Mouse (Mus musculus) layer of hippocampus, adult 2 months (tissue): ENCODE measurements around the gene Gm11549. TPM values are rescaled to one million over a fixed set of nuclear protein-coding genes. Genes with fewer than 3 reads are reported as not detected.
A peak's percentile ranks its signal among the peaks of the same experiment; 100 is the strongest.

Experiments used
- DNase-seq, 2 experiments: peaks; one replicate each; pipeline ENCODE4 v3.0.0; 2022; ENCODE audit warnings: low spot score in 2 of 2
- H3K27ac ChIP-seq: fragments of 200-600 bp; 2 replicates; pipeline ENCODE4 v1.8.1; 2022
- H3K4me3 ChIP-seq: fragments of 200-600 bp; 2 replicates; pipeline ENCODE4 v1.8.1; 2022; ENCODE audit warnings: mild to moderate bottlenecking
- CTCF ChIP-seq: fragments of 200-600 bp; conservative IDR thresholded peaks from 2 replicates; pipeline ENCODE4 v1.8.1; 2022; ENCODE audit warnings: antibody characterized with exemption, mild to moderate bottlenecking, moderate library complexity
- total RNA-seq, 2 experiments: library from RNA; stranded (reverse); gene quantifications; 2 replicates each; pipeline ENCODE4 v1.2.3; 2021

The Gm11549 gene
- total RNA-seq, 2 experiments from 2014 or later: 2.4 to 3.1 TPM

DNA sequence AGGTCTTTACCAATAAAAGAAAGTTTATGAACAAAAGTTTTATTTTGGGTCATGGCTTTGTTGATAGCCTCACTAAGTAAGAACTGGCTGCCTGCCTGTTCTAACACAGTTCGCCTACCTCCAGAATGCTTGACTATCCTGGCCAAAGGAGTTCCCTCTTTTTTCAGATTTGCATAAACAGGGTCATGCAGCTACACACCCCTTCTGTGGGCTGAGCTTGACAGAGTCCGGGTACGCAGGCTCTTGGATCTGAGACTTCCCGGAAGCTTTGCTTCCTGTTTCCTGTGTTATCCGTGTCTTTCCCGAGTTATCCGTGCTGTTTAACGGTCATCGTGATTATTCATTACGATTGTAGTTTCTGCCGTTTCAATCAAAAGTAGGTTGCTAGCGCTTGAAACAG, 14.4 kb upstream of the Gm11549 start:
- TF ChIP-seq CTCF: no peak

DNA sequence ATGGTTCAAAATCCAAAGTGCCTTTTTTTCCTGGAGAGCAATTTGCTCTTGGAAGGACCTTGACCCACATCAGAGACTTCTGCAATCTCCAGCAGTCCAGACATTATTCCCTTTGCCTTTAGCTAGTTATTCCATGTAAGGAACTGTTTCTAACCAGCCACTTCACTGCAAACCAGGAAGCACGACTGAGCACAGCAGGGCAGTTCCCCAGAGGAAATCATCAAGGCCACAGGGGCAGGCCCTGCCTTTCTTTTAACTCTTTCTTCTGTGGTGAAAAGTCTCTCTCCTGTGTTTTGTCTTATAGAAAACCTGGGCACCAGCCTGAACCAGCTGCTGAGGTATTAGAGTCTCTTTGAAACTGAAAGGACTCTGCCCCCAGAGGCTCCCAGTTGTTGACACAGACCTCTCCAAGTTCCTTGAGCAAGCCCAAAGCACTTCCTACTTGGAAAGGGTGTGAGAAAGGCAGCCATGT, 11.6 kb upstream of the Gm11549 start:
- no peak for DNase-seq
- Histone ChIP-seq H3K4me3 (no peak overlapping the region), H3K27ac (no peak overlapping the region)
- TF ChIP-seq CTCF: no peak

More for the DNA sequence above, 14.4 kb upstream of the Gm11549 start:
- Histone ChIP-seq H3K4me3 (no peak overlapping the region), H3K27ac (no peak overlapping the region)
- DNase-seq: no peak

DNA sequence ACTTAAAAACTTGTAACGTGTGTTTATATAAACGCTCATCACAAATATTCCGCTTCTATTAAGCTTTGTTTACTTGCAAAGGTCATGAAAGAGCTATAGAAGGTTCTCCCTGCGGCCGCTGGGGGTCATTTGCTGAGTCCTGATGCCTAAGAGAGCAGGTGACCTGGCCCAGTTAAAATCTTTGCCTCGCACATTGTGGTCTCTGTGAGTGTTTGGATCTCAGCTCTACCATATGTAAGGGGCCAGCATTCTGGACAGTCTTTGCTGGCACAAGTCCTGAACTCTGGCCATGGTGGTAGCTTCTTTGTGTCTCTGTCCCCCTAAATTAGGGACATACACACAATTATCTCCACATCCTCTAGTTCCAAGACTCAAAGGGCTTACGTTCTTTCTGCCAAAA, 11.1 kb upstream of the Gm11549 start:
- Histone ChIP-seq H3K4me3 (no peak overlapping the region), H3K27ac (no peak overlapping the region)
- no peak for DNase-seq
- no peak for TF ChIP-seq CTCF

GRCm38 (mm10) chr3:36531979-36532542, 10.4 kb upstream of the Gm11549 start:
- TF ChIP-seq CTCF: no peak
- peak overlapping the region; percentile 30; the same call in 1 of the 2 replicates for H3K4me3 ChIP-seq
- H3K27ac ChIP-seq: no peak overlapping the region
- no peak for DNase-seq

DNA sequence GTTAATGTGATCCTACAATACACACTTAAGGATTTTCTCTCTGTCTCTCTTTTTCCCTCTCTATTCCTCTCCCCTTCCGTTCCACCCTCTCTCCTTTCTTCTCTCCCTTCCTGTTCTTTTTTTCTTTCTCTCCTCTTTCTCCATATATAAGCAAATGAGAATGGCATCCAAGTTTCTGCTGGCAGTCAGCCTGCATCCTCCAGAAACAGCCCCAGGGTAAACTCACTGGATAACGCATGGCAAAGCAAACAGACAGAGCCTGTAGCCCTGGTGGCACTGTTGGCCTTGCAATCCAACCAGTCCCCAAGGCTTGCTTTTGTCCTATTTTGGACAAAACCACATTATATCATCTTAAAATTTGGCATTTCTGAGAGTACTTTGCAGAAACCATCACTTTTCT, 9.6 kb upstream of the Gm11549 start:
- DNase-seq: no peak
- Histone ChIP-seq H3K27ac (no peak overlapping the region), H3K4me3 (no peak overlapping the region)
- TF ChIP-seq CTCF: no peak

DNA sequence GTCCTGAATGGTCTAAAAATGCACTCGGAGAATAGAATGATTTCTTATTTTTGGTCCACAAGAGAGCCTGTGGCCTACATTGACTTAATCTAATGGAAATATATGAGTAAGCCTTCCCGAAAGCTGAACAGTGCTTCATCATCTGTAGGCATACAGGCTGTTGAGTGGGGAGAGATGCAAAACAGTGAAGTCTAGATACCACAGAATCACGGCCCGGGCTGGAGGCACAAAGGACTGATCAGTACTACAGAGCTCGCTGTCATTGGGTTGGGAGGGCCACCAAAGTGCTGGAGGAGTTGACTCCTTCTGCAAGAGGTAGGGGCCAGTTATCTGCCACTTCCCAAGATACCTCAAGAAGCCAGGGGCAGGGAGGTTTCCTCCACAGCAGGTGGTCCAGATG, 9.2 kb upstream of the Gm11549 start:
- DNase-seq: no peak
- Histone ChIP-seq H3K4me3 (no peak overlapping the region), H3K27ac (no peak overlapping the region)
- no peak for TF ChIP-seq CTCF

DNA sequence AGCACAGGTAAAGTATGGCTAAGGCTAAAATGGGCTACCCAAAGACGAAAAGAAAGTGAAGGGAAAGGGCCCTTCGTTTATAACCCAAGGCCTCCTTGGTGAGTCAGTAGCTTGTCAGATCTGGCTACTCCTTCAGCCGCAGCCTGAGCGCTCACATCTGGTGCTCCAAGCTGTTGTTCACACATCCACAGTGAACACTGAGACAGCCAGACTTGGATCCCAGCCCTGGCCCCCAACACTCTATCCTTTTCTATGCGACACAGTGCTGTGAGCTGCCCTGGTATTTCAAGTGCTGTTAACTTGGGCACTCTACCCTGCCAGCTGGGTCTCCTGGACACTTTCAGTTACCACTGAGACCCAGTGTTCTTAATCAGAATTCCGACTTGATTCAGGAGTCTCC, 8.7 kb upstream of the Gm11549 start:
- Histone ChIP-seq H3K4me3 (no peak overlapping the region), H3K27ac (no peak overlapping the region)
- TF ChIP-seq CTCF: no peak
- no peak for DNase-seq

DNA sequence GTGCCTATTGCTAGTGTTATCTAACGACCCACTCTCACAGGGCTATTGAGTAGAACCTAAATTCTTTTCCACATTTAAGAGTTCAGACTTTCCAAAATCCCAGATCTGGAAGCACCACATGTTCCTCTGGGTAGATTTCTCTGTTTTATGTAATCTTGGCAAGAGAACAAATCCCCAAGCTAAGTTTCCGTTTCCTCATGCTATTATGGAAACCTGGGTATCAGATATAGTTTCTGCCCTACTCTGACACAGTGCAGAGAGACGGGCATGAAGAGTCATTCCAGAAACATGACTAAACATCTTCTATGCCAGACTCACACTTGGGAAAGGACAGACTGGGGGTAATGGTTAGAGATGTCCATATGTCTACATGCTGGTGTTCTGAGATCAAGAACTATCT, 2.9 kb upstream of the Gm11549 start:
- Histone ChIP-seq H3K4me3 (no peak overlapping the region), H3K27ac (no peak overlapping the region)
- no peak for DNase-seq
- TF ChIP-seq CTCF: no peak

DNA sequence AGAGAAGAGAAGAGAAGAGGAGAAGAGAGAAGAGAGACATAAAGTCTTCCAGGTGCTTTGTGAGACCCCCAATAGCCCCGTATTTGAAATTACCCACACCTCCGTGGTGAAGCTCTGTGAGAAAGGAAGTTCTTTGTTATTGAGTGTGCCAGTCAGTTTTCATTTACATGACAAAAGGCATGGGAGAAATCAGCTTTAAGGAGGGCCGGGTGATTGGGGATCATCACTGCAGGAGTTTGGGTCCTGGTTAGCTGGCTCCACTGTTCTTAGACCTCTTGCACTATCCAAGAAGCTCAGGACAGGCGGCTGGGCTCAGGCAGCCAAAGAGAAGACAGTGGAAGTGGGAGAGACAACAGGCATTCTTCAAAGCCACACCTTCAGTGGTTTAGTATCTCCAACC, 524 bp upstream of the Gm11549 start:
- no peak for DNase-seq
- Histone ChIP-seq H3K27ac (no peak overlapping the region), H3K4me3 (no peak overlapping the region)
- no peak for TF ChIP-seq CTCF

- H3K27ac ChIP-seq: no peak overlapping the region
- no peak overlapping the region for H3K4me3 ChIP-seq
- TF ChIP-seq CTCF: no peak
- no peak for DNase-seq
These were observed 5.4 kb downstream of the Gm11549 start for GRCm38 (mm10) chr3:36516196-36516595.

DNA sequence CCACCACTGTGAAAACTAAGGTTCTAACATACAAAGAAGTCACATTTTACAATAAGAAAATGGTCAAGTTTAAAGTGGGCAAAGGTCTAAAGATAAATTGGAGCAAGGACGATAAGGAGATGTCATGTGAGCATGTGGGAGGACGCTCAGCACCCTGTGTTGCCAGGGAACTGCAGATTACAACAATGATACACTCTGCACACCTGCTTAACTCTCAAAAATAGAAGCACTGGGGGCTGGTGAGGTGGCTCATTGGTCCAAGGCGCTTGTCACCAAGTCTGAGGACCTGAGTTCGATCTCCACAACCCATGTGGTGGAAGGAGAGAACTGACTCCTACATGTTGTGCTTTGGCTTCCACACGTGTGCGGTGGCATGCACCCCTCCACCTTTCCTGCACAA, 10.1 kb downstream of the Gm11549 start:
- no peak overlapping the region for H3K27ac ChIP-seq
- no peak overlapping the region for H3K4me3 ChIP-seq
- no peak for DNase-seq
- no peak for TF ChIP-seq CTCF

- no peak for TF ChIP-seq CTCF
- H3K4me3 ChIP-seq: no peak overlapping the region
- H3K27ac ChIP-seq: no peak overlapping the region
- DNase-seq: no peak
These were observed 15.5 kb downstream of the Gm11549 start for GRCm38 (mm10) chr3:36505809-36506735.

GRCm38 (mm10) chr3:36505306-36505705, 16.3 kb downstream of the Gm11549 start:
- Histone ChIP-seq H3K4me3 (no peak overlapping the region), H3K27ac (no peak overlapping the region)
- DNase-seq: no peak
- no peak for TF ChIP-seq CTCF

GRCm38 (mm10) chr3:36501546-36501945, 20.1 kb downstream of the Gm11549 start:
- Histone ChIP-seq H3K4me3 (no peak overlapping the region), H3K27ac (no peak overlapping the region)
- TF ChIP-seq CTCF: no peak
- no peak for DNase-seq
